Mouse (Mus musculus): ENCODE results near the gene Rps6kb2.
"Not testable (repeated sequence)": the region's sequence is repeated elsewhere in the genome, so short reads cannot be mapped to it uniquely, and the experiment has no call there.

The Rps6kb2 gene

DNA sequence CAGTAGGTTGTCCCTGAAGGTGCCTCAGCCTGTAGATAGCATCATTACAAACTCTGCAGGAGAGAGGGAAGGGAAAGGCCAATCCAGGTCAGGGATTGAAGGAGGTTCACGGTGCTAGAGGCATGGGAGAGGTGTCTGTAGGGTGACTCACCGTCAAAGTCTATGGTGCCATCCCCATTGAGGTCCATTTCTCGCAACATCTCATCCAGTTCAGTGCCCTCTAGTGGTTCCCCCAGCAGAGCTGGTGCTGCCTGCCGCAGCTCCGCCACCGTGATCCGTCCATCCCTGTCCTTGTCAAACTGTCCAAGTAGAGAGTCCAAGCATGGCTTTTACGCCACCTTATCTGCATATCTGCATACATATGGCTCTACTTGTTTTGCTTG lies 27.2 kb downstream of the Rps6kb2 start:
- DNase-seq: not testable (repeated sequence)

GRCm38 (mm10) chr19:4135229-4135962 lies 27.8 kb downstream of the Rps6kb2 start:
- not testable (repeated sequence) for DNase-seq

DNA sequence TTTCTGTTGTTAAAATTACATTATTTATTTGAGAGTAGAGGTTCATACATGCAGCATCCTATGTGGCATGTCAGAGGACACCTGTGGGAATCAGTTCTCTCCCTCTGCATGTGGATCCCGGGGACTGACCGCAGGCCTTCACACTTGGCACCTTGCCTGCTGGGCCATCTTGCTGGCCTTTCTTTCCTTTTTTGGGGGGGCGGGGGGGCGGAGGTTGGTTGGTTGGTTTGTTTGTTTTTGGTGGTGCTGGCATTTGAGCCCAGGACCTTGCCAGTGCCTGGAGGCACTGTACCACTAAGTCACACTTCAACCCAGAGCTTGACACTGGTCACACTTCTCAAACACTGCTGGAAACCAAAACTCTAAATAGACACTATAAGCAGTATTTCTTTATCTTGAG lies 28.8 kb downstream of the Rps6kb2 start:
- no peak for DNase-seq

- DNase-seq: no peak
Measured at GRCm38 (mm10) chr19:4131768-4132167, 31.4 kb downstream of the Rps6kb2 start.

- no peak for DNase-seq
Measured at GRCm38 (mm10) chr19:4131075-4131474, 32.1 kb downstream of the Rps6kb2 start.

GRCm38 (mm10) chr19:4130106-4130505 lies 33.0 kb downstream of the Rps6kb2 start:
- DNase-seq: no peak

- no peak for DNase-seq
Measured at GRCm38 (mm10) chr19:4129462-4129861, 33.7 kb downstream of the Rps6kb2 start.

GRCm38 (mm10) chr19:4126759-4127495 lies 36.2 kb downstream of the Rps6kb2 start:
- DNase-seq: peak; percentile 20

GRCm38 (mm10) chr19:4125741-4126696 lies 37.1 kb downstream of the Rps6kb2 start, which contains the start of gene Aip:
Gene Aip (minus strand): TSS chr19:4125858.
- DNase-seq: peak; percentile 97

- not testable (repeated sequence) for DNase-seq
Measured at GRCm38 (mm10) chr19:4125268-4125667, 37.9 kb downstream of the Rps6kb2 start.

DNA sequence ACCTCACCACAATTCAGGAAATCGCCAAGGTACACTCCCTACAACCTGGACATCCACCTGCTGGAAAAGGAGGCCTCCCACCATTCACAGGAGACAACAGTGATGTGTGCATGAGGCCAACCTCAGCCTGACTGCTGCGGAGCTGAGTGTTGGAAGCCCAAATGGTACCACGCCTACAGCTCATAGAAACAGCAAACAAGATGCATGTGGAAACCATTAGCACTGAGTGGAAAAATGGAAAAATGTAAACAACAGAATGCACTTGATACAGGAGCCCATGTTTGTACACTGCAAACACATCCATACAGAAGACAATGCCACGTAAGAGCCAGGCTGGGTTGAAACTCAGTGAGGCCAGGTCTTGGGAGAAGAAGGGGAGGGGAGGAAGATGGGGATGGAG lies 38.7 kb downstream of the Rps6kb2 start:
- DNase-seq: no peak

GRCm38 (mm10) chr19:4122411-4123370 lies 40.5 kb downstream of the Rps6kb2 start:
- DNase-seq: no peak

DNA sequence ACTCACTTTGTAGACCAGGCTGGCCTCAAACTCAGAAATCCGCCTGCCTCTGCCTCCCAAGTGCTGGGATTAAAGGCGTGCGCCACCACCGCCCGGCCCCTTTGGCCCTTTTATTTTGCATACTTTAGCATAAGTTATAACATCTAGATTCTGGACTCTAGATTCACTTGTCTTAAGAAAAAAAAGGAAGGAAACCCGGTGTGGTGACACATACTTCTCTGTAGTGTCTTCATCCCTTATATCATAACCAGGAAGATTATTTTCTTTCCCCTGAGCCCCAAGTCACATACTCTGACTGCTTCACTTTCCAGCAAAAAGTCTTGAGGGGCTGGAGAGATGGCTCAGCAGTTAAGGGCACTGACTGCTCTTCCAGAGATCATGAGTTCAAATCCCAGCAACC lies 41.3 kb downstream of the Rps6kb2 start:
- not testable (repeated sequence) for DNase-seq

DNA sequence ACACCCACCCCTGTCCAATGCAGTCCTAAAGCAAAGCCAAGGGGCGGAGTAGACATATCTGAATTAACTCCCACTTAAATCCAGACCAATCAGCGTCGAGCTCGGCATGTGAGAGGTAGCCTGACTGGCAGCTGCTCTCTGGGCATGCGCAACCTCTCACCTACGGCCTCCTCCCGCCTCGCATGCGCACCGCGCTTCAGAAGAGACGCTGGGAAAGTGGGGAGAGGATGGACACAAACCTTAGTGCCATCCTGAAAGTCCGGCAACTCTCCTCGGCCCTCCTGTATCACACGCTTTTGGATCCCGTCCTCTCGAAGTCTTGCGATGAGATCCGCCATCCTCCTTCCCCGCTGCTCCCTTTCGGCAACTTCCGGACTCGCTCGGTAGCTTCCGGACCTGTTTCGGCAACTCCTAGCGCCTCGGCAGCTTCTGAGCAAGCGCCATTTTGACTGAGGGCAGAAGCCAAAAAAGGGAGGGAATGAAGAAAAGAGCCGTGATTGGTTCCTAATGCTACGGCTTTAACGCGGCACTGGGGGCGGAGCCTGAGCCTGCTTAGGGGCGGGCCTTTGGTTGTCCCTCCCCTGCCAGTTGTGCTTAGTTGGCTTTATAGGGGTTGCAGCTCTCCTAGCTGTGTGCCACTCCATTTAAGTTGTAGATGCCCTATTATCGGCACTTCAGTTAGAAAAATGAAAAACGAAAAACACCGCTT lies 41.9 kb downstream of the Rps6kb2 start:
- DNase-seq: peak; percentile 99

- no peak for DNase-seq
Measured at GRCm38 (mm10) chr19:4120496-4120895, 42.7 kb downstream of the Rps6kb2 start.

GRCm38 (mm10) chr19:4119716-4120487 lies 43.3 kb downstream of the Rps6kb2 start:
- DNase-seq: no peak

- no peak for DNase-seq
Measured at GRCm38 (mm10) chr19:4118350-4118749, 44.8 kb downstream of the Rps6kb2 start.

DNA sequence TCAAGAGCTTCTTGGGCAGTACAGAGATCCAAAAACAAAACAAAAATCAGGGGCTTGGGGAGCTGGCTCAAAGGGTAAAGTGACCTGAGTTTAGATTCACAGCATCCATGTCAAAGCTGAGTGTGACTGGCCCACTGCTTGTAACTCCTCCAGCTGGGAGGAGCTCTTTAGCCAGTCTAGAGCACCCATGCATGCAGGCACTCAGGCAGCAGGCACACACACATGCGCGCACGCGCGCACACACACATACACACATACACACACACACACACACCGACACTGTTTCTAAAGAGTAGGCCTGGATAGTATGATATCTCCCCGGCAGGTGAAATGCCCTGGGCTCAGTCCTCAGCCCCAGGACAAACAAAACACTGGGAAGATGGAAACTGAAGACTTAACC lies 46.1 kb downstream of the Rps6kb2 start:
- no peak for DNase-seq

GRCm38 (mm10) chr19:4115816-4116215 lies 47.3 kb downstream of the Rps6kb2 start:
- DNase-seq: no peak

- no peak for DNase-seq
Measured at GRCm38 (mm10) chr19:4115144-4115543, 48.0 kb downstream of the Rps6kb2 start.

All from kidney, adult 18-20 months (tissue).